24 mouse cellular contexts compared by ENCODE assay signal in genomic region chr16:20444831-20445388, GRCm38 (mm10). TPM values are rescaled to one million over a fixed set of nuclear protein-coding genes. Genes with fewer than 3 reads are reported as not detected.
A peak's percentile ranks its signal among the peaks of the same experiment; 100 is the strongest.
DNase-seq lines count a peak whose midpoint lies in the region; ATAC-seq and TF ChIP-seq lines count a peak whose summit lies in the region.
"Had no signal": no experiment of that assay in that cellular context is flagged by ENCODE, and none has a peak within 500 bp of the region (broad histone marks: within the 10 kb centered on the region; RNA-seq: fewer than 3 reads in every experiment).

No protein-coding gene starts in this region.

- H3K4me1 ChIP-seq in hindbrain, embryonic 14.5 days (replicated peaks; ENCODE audit: control insufficient read depth, insufficient read depth, low read length) = no peaks in the 10 kb centered on the region; the same call in 1 of the 2 replicates
- H3K4me1 ChIP-seq in hindbrain, embryonic 10.5 days (replicated peaks) = no peaks in the 10 kb centered on the region
- H3K4me1 ChIP-seq in CH12.LX (ENCODE audit: control insufficient read depth in 1 of 2, insufficient read depth in 2 of 2) = peaks cover 6 to 18% of the 10 kb centered on the region in 2 experiments
- H3K4me1 ChIP-seq: embryonic facial prominence, embryonic 10.5 days; heart, embryonic 15.5 days; hindbrain, embryonic 13.5 days had no signal

- no peaks in the 10 kb centered on the region for H3K9me3 ChIP-seq in hindbrain, embryonic 14.5 days (ENCODE audit: control insufficient read depth, low read length)
- H3K9me3 ChIP-seq in hindbrain, embryonic 10.5 days = no peaks in the 10 kb centered on the region
- H3K9me3 ChIP-seq in CH12.LX (replicated peaks; ENCODE audit: low read length) = no peaks in the 10 kb centered on the region
- H3K9me3 ChIP-seq: forebrain, embryonic 12.5 days; G1E; heart, embryonic 15.5 days; hindbrain, embryonic 13.5 days had no signal

- no peak for TF ChIP-seq POLR2A in CH12.LX (IDR thresholded peaks at IDR 0.05; ENCODE audit: low read depth, low read length)

- H3K36me3 ChIP-seq in hindbrain, embryonic 14.5 days (replicated peaks; ENCODE audit: control insufficient read depth, insufficient read depth) = no peaks in the 10 kb centered on the region
- H3K36me3 ChIP-seq in hindbrain, embryonic 10.5 days = no peaks in the 10 kb centered on the region
- H3K36me3 ChIP-seq in CH12.LX (replicated peaks in 1 of 2; ENCODE audit: control insufficient read depth in 1 of 2, insufficient read depth in 1 of 2, low read length in 1 of 2) = no peaks in the 10 kb centered on the region
- H3K36me3 ChIP-seq: embryonic facial prominence, embryonic 10.5 days; forebrain, embryonic 12.5 days; G1E; heart, embryonic 15.5 days; hindbrain, embryonic 13.5 days had no signal

- no peak for TF ChIP-seq CTCF in CH12.LX (conservative IDR thresholded peaks at IDR 0.05 in 1 of 2, IDR thresholded peaks at IDR 0.05 in 1 of 2; ENCODE audit: low read depth in 2 of 2, low read length in 2 of 2)

- no peak for ATAC-seq in hindbrain, embryonic 14.5 days (ENCODE audit: low FRiP score)
- ATAC-seq: activated CD4-positive, CD25-positive, alpha-beta regulatory T cell, adult 4 months; forebrain, embryonic 16.5 days; intestine, embryonic 16.5 days; Patski had no signal

- H3K27me3 ChIP-seq in hindbrain, embryonic 14.5 days (ENCODE audit: control insufficient read depth, insufficient read depth, low read length) = no peaks in the 10 kb centered on the region
- no peaks in the 10 kb centered on the region for H3K27me3 ChIP-seq in hindbrain, embryonic 10.5 days (ENCODE audit: insufficient read depth, poor library complexity, severe bottlenecking)
- H3K27me3 ChIP-seq in CH12.LX (replicated peaks) = no peaks in the 10 kb centered on the region
- H3K27me3 ChIP-seq: forebrain, embryonic 12.5 days; heart, embryonic 15.5 days; hindbrain, embryonic 13.5 days; Patski had no signal

- intact Hi-C loops in heart, postnatal 36 days (cut with DNase I) = no loop called here

- H3K4me2 ChIP-seq in hindbrain, embryonic 14.5 days (replicated peaks) = no peak overlapping the region
- H3K4me2 ChIP-seq in CH12.LX (ENCODE audit: insufficient read depth, low read depth, poor library complexity, severe bottlenecking) = no peak overlapping the region
- H3K4me2 ChIP-seq: forebrain, embryonic 12.5 days; heart, embryonic 11.5 days; heart, embryonic 15.5 days; hindbrain, embryonic 13.5 days had no signal

- in situ Hi-C loops in CH12.LX (cut with MboI; ENCODE audit: low pct_ligation_motif_present, low pct_unique_long_range_greater_than_20kb, low sequenced_read_pairs) = loop anchor here (25.0 kb wide), 1 partner anchor 733 kb away; the partner anchor contains the start of gene Lamp3

- dilution Hi-C loops in CH12.LX (cut with MboI; ENCODE audit: extremely low pct_ligation_motif_present, extremely low pct_unique_long_range_greater_than_20kb, low sequenced_read_pairs) = no loop called here

- WGBS in hindbrain, embryonic 14.5 days = 42% methylated on average over 7 of the region's 7 CpGs
- 69% methylated on average over 7 of the region's 7 CpGs for WGBS in hindbrain, embryonic 10.5 days

- no peak overlapping the region for H3K27ac ChIP-seq in hindbrain, embryonic 14.5 days
- H3K27ac ChIP-seq in hindbrain, embryonic 10.5 days = no peak overlapping the region
- no peak overlapping the region for H3K27ac ChIP-seq in CH12.LX (ENCODE audit: insufficient read depth, low read depth)
- H3K27ac ChIP-seq: embryonic facial prominence, embryonic 10.5 days; forebrain, embryonic 12.5 days; heart, adult 2 months; heart, embryonic 15.5 days; hindbrain, embryonic 13.5 days had no signal

- H3K9ac ChIP-seq in hindbrain, embryonic 14.5 days = no peak overlapping the region
- H3K9ac ChIP-seq in CH12.LX (ENCODE audit: insufficient read depth, low read depth) = no peak overlapping the region
- H3K9ac ChIP-seq: forebrain, embryonic 12.5 days; heart, embryonic 15.5 days; hindbrain, embryonic 13.5 days had no signal

- TF ChIP-seq EP300 in CH12.LX (IDR thresholded peaks at IDR 0.05; ENCODE audit: low read length) = no peak

- no peaks in the 10 kb centered on the region for H3K79me2 ChIP-seq in CH12.LX (replicated peaks; ENCODE audit: control insufficient read depth, extremely low read depth, insufficient read depth, poor library complexity, severe bottlenecking)

- H3K4me3 ChIP-seq in hindbrain, embryonic 14.5 days (replicated peaks; ENCODE audit: low read length) = no peak overlapping the region
- H3K4me3 ChIP-seq in hindbrain, embryonic 10.5 days = no peak overlapping the region
- no peak overlapping the region for H3K4me3 ChIP-seq in CH12.LX (replicated peaks in 1 of 3; ENCODE audit: low read depth in 2 of 3, low read length in 2 of 3, poor library complexity in 1 of 3)
- H3K4me3 ChIP-seq: embryonic facial prominence, embryonic 10.5 days; erythroblast, embryonic 14.5 days; forebrain, embryonic 12.5 days; heart, adult 2 months; heart, embryonic 15.5 days; hindbrain, embryonic 13.5 days had no signal

- DNase-seq in hindbrain, embryonic 14.5 days (ENCODE audit: low spot score) = peak; percentile 25
- no peak for DNase-seq in hindbrain, embryonic 10.5 days (ENCODE audit: low spot score)
- DNase-seq in CH12.LX (ENCODE audit: extremely low read depth) = no peak
- peak; percentile 70 for DNase-seq in Muller cell, postnatal 12 days (ENCODE audit: inconsistent ontology term)
- peak; percentile 11 for DNase-seq in fat pad, adult 2 months (ENCODE audit: extremely low read depth, low read depth, low spot score)
- DNase-seq in heart, postnatal 36 days = no peak
- DNase-seq in c-Kit-positive CD71-positive TER-119-positive erythroid progenitor cells, embryonic 14.5 days (ENCODE audit: low spot score) = no peak
- DNase-seq: adrenal gland, postnatal 14 days; cerebellum, adult 8-10 months; cerebellum, postnatal 25 days; gastrocnemius, postnatal 14 days; heart, adult 2 months; kidney, adult 8-10 months had no signal

- TF ChIP-seq RAD21 in CH12.LX (IDR thresholded peaks at IDR 0.05; ENCODE audit: low read depth, low read length) = no peak

TF ChIP-seq in CH12.LX, 34 proteins besides CTCF, POLR2A, EP300 and RAD21:
- TF ChIP-seq NRF1 (IDR thresholded peaks at IDR 0.05; ENCODE audit: low read depth, low read length) (no peak), CHD2 (IDR thresholded peaks at IDR 0.05; ENCODE audit: low read length) (peak; percentile 55; the same call in 1 of the 2 replicates), SMC3 (IDR thresholded peaks at IDR 0.05; ENCODE audit: low read depth, low read length) (no peak)

RNA-seq across cellular contexts. Expression of gene Abcc5, which starts 18.7 kb away (rescaled TPM):
- 127 and 136 TPM in 2 replicates for polyA plus RNA-seq in hindbrain, embryonic 14.5 days (2014; fragmentation: Nextera tagmentation; extraction: Ambion mirVana)
- polyA plus RNA-seq in hindbrain, embryonic 10.5 days (2016; fragmentation: Nextera tagmentation; extraction: Ambion mirVana) = 63.6 and 65.8 TPM in 2 replicates
- total RNA-seq in CH12.LX (2012; rRNA removed) = 21.0 and 23.4 TPM in 2 replicates
- total RNA-seq in CH12.LX (2014; rRNA removed) = 23.8 and 27.1 TPM in 2 replicates
- 25.8 and 28.6 TPM in 2 replicates for polyA plus RNA-seq in CH12.LX (2012; ENCODE audit: insufficient read length, low read depth)
- total RNA-seq in heart, postnatal 36 days (2021) = 10 to 100 TPM; 32.2 to 34.5 TPM

RNA-seq across cellular contexts. Expression of gene Eif2b5, which starts 53.7 kb away (rescaled TPM):
- polyA plus RNA-seq in hindbrain, embryonic 14.5 days (2014; fragmentation: Nextera tagmentation; extraction: Ambion mirVana) = 88.0 and 89.2 TPM in 2 replicates
- 150 and 153 TPM in 2 replicates for polyA plus RNA-seq in hindbrain, embryonic 10.5 days (2016; fragmentation: Nextera tagmentation; extraction: Ambion mirVana)
- total RNA-seq in CH12.LX (2012; rRNA removed) (179 and 208 TPM in 2 replicates), CH12.LX (2014; rRNA removed) (183 and 203 TPM in 2 replicates)
- polyA plus RNA-seq in CH12.LX (2012; ENCODE audit: insufficient read length, low read depth) = 139 and 151 TPM in 2 replicates
- total RNA-seq in heart, postnatal 36 days (2021) = 10 to 100 TPM; 54.4 to 64.3 TPM

Comparison
In these comparisons a context has a peak if more than half of its experiments do, and no peak if none do; other contexts are left out.
1. DNase-seq: peak in hindbrain, embryonic 14.5 days (single experiment), Muller cell, postnatal 12 days (single experiment) and fat pad, adult 2 months (single experiment); none in hindbrain, embryonic 10.5 days (single experiment), CH12.LX (single experiment), heart, postnatal 36 days (0 of 2) and c-Kit-positive CD71-positive TER-119-positive erythroid progenitor cells, embryonic 14.5 days (single experiment).